Mouse (Mus musculus) 3T3-L1 (cell line): ENCODE results near the gene Vps13a.
"Not testable (repeated sequence)": the region's sequence is repeated elsewhere in the genome, so short reads cannot be mapped to it uniquely, and the experiment has no call there.

Experiments
- DNase-seq: peaks from one replicate; pipeline ENCODE4 v3.0.0-alpha.2; 2015; ENCODE audit warnings: low read depth, low spot score

The Vps13a gene

DNA sequence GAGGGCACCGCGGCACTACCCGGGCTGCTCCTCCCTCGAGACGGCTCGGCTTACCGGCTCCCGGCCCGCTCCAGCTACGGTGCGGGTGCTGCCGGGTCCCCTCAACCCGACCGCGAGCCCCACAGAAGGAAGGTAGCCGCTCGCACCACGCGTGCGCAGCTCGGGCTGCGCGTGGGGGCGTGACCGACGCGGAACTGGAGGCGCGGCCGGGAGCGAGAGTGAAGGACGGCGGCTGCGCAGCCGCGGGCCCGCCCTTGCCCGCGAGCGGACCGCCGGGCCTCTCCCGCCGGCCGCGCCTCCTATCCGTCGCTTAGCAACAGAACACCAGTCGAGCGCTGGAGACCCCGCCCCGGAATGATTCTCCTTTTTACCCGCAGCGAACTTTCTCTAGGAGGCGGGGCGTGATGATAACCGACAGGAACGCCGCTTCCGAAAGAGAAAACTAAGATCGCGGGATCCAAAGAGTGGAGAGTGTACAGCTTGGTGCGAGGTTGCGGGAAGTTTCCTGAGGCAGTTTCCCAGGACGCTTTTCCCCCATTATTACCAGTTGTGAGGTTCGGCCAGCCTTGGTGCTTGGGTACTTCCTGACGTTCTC, at the start of gene Vps13a:
Gene Vps13a (minus strand): TSS at position 144 of the 595 bp plus-strand sequence.
- DNase-seq = peak; percentile 99

DNA sequence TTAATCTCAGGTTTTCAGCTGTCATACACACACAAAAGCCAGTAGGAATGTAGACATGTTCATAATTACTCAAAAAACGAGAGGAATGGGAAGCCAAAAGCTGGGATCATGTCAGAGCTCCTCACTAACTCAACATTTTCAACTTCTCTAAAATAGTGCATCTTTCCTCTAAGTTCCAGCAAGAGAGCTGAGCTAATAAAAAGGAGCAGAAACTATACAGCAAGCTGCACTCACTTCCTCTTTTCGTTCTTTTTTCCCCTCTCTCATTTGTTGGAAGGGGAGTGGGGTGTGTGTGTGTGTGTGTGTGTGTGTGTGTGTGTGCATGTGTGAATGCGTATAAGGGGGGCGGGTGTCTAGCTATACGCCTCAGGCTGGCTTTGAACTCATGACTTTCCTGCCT, 46.9 kb upstream of the Vps13a start:
- no peak for DNase-seq

DNA sequence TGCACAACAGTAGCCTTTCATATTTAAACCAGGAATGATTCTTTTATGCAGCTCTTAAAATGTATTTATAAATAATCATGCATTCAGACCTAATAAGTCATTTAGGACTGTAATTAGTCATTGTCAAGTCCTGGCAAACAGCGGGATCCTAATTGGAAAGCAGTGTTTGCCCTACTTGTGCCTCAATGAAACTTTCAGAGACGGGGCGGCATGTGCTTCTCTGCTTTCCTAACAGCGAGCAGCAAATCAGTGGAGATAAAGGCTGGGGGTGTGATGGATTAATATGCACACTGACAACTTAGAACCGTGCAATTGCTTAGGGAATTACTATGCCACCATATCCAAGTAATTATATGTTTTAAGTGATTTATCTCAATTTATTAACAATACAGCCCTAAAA, 44.5 kb upstream of the Vps13a start:
- no peak for DNase-seq

DNA sequence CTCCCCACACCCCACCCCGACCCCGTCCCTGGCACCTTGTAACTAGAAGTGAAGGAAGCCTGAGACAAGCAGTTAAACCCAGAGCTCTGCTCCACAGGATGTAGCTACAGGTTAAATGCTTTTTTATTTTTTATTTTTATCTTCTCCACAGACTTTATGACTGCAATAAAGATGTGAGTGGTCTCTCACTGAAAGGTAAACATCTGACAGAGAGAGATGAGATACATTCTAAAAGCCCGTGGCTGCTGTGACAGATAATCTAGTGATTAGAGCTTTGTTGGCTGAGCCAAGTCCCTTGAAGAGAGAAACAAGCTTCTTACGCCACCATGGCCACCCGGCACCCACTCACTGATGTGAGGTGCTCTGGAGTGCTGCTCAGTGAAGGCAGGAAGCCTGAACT, 34.1 kb upstream of the Vps13a start:
- DNase-seq = no peak

DNA sequence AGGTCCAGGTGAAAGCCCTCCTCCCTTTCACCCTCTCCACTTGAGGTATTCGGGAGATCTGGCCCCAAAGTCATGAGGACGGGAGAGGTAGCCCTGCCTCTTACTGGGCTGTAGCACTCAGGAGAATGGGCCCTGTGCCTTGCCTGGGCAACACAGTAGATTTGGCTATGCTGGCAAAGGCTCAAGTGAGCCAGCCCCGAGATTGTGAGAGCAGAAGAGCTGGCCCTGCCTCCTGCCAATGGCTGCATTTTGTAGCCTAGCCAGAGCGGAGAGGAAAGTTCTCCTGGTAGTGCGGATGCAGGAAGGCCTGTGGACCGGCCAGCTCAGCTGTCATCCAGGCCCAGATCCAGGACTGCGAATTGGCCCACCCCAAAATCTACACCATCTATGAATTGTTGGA, 32.6 kb upstream of the Vps13a start:
- no peak for DNase-seq

DNA sequence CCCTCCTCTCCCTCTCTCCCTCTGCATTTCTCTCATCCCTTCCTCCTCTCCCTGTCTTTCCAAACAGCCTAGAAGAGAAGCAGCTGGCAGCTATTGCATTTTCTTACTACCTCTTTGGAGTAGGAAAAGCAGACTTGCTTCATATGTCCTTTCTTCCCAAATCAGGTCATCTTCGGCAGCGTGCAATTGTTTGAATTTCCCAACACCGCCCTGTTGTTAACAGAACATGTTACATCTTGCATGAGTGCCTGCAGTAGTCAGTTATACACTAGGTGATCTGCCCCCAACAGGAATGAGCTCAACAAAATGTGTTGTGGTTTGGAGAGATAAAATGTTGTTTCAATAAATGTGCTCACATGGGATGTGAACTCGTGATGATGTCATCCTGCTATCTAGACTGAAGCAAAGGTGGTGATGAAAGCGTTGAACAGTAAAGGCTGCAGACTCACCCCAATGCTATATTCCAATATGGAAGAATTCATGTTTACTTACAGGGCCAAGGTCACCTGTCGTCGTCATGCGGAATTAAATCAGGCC, 31.4 kb upstream of the Vps13a start:
- peak; percentile 46 for DNase-seq

DNA sequence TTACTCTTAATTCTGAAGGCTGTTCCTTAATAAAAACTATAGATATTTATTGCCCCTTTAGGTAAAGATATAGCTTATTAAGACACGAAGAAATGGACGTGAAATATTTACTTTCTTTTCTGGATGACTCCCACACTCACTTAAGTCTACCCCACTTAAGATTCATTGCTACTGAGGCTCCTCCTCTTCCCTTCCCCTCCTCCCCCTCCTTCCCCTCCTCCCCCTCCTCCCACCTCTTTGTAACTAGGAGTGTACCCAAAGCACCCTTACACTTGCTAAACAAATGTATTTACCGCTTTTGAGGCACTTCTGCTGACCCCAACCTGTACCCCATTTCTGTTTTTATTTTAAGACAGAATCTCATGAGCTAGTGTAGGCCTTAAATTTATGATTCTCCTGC, 24.4 kb upstream of the Vps13a start:
- DNase-seq = no peak

DNA sequence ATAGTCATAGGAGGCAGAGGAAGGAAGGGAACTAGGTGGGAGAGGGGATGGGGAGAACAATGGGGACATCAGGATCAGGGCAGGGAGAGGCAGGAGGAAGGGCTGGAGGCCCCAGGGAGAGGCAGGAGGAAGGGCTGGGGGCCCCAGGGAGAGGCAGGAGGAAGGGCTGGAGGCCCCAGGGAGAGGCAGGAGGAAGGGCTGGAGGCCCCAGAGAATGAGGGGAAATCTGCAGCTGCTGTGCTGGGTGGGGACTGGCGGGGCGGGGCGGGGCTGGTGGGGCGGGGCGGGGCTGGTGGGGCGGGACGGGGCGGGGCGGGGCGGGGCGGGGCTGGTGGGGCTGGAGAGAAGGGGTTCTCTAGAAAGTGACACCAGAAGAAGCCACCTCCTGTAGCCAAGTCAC, 23.8 kb upstream of the Vps13a start:
- no peak for DNase-seq

DNA sequence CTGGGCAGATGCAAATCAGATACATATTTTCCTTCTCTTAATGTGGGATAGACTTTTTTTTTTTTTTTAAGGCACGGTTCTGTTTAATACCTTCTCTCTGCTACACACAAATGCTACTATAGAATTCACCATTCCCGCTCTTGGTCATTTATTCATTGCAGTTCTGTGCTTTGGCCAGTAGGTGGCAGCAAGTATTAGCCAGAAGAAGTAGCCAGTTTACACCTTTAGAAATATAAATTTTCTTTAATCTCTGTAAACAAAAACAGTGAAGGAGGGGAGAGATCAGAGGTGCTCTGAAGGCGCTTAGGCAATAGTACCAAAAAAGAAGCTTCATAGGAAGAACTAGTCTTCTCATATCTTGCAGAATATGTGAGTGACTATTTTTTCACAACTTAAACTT, 22.0 kb upstream of the Vps13a start:
- DNase-seq = peak; percentile 83

DNA sequence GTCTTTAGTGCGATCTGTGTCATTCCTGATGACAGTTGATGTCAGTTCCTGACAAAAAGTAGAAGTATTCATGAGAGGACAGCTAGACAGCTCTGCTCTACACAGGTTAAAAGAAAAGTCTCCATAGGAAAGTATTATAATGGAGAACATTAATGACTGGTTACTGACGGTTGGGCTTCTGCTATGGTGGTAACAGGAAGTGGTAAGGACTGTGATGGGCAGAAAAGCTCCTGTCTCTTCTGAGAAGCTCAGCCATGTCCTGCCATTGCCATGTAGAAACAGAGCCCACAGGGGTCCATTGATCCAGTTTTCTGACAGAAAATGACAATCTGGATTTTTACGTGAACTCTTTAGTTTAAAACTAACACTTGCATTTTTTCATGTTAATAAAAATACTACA, 21.4 kb upstream of the Vps13a start:
- DNase-seq = no peak

DNA sequence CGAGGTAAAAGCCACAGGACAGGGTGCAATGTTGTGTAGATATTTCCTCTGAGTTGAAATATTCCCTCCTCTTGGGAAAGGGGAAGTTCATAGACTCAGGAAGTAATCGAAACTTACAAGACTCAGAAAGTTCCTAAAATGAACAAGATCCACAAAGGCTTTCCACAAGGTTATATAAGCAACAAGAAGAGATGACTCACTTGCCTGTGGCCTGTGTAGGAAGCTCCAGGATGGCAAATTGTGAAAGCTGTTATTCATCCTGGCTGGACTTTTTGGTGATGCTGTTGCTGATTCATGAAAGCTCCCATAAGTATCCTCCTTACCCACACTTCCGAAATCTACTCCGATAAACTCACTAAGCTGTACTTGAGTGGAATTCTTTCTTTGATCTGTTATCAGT, 17.2 kb upstream of the Vps13a start:
- DNase-seq = peak; percentile 76

DNA sequence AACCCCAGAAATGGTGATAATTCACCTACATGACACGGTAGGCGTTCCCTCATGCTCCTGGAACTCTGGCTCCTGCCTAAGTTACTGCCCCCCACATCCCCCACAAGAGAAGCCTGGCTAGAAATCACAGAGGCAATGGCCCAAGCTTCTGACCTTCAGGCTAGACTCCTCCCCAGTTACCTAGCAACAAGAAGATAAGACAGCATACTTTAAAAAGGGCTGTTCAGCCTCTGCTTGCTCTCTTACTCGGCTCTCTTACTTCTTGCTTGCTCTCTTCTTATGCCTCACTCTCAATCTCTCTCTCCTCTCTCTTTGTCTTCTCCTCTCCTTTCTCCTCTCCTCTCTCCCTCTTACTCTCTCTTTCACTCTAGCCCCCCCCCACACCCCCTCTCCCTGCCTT, 13.8 kb upstream of the Vps13a start:
- DNase-seq = not testable (repeated sequence)

DNA sequence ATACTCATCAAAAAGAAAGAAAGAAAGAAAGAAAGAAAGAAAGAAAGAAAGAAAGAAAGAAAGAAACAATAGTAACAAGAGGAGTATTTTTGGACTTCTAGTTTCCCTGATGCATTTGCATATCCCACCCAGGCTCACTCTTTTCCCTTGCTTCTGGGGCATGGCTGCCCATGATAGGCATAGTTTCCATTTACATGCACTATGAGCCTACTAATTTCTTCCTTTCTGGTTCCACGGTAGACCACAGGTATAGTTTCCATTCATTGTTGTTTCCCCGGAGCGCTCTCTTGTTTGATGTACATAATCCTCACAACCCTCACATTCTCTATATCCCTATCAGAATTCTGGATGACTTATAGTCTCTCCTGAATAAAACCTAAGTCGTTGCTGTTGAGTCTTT, 9.2 kb upstream of the Vps13a start:
- no peak for DNase-seq

DNA sequence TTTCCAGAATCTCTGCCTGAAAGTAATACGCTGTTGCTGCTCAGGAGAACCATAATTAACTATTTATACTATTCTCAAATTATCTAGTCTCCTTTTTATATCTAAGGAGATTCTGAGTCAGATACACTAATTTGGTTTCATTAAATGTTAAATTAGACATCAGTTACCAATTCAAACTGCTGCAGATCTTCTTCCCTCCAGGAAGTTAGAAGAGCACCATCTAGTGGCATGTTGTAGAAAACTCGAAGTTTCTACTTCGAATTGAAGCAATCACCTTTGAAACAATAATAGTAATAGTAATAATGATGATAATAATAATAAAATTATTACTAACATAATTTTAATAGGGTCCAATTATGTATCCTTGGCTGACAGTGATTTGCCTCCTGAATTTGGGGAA, 4.1 kb upstream of the Vps13a start:
- DNase-seq = peak; percentile 62

DNA sequence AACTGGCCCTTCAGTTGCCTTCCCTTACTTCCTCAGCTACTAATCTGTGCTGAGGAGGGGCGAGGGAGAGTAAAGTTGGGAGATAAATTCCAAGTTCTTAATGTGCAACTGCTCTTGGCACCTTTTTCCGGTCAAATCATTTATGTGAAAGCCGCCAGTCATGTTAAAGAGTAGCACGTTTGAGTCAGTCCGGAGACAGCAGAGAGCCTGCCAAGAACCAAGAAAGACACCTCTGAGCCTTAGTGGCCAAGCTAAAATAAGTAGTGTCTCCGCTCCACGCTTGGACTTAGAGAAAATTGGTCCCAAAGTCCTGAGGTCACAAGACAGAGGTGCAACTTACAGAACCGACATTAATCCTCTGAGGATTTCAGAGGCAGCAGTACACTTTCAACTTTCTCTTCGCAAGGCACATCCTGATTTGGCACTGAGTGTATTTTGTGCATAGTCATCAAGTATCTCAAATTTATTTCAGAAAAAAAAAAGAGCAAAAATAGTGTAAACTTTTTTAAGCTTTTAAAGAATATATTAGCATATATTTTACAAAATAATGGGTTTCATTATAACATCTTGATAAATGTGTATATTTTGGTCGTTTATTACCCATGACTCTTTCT, 780 bp upstream of the Vps13a start:
- no peak for DNase-seq

DNA sequence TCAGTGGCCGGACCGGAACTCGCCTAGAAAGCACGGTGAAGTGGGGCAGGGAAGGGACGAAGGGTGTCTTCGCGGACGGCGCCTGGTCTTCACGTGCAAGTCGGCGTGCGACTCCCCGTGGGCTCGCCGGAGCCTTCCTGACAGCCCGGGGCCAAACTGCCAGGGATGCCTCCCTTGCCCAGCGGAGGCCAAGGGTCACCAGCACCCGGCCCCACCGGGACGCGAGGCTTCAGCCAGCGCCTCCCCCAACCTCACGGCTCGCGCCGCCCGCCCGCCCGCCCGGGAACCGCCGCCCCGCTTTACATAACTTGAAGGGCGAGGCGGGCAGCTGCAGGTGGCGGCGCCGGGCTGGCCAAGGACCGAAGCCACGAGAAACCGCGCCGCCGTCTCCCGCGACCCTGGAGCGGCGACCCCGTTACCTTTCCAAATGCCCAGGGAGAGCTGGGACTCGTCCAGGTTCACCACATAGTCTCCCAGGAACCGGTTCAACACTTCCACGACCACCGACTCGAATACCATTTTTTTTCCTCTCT, 416 bp downstream of the Vps13a start:
- DNase-seq = peak; percentile 51

DNA sequence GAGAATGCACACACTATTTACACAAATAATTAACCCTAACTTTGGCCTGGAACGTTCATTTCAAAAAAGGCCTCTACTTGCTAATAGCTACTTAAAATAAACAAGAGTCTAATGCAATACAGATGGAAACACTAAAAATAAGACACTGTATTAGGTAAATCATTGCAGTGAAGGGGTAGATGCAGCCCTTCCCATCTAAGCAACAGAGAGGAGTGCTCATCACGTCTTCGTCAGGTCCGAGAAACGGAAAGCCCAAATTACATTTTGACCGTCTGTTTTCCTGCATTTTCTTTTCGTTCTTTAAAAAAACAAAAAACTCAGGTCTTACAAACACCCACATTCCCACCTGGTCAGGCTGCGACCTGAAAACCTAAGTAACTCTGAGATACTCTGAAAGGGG, 947 bp downstream of the Vps13a start:
- DNase-seq = no peak

DNA sequence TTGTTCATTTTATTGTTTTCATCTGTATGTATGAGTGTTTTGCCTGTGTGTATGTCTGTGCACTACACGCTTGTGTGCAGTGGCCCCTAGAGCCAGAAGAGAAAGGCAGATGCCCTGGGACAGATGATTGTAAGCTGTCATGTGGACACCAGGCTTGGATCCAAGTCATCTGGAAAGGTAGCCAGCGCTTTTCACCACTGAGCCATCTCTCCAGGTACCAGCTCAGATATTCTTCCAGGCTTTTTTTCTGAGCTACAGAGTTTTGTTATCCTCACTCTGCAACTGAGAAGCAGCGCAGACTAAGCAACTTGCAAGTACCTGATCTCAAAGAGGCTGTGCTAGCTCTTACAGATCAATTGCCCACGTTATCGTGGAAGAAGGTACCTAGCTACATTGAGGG, 1.5 kb downstream of the Vps13a start:
- no peak for DNase-seq

DNA sequence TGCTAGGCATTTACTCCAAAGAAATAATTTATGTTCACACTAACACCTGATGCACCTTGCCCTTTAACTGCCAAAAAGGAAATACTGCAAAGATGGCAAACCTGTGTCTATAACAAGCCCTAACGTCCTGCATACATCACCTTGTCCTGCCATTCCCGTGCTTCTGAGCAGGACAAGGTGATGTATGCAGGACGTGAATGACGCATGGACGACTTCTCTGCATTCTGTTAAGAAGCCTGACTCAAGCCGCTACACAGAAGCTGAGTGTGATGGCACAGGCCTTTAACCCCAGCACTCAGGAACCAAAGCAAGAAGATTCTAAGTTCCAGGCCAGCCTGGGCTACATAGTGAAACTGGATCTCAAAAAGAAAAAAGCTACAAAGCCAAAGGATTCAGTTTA, 2.2 kb downstream of the Vps13a start:
- DNase-seq = no peak

DNA sequence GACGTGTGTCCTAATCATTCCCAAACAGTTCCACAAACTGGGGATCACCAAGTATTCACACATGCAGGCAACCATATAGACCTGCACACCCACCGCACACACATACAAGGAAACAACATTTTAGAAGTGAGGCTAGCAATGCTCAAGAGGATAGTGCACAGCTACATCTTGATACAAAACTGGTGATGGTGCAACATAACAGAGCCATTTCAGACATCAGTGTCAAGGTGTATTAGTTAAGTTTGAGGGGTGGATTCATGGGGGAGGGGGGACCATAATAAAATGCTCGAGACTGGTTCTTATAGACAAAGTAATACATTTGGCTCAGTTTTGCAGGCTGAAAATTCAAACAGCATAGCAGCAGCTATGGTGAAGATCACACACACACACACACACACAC, 2.8 kb downstream of the Vps13a start:
- no peak for DNase-seq

DNA sequence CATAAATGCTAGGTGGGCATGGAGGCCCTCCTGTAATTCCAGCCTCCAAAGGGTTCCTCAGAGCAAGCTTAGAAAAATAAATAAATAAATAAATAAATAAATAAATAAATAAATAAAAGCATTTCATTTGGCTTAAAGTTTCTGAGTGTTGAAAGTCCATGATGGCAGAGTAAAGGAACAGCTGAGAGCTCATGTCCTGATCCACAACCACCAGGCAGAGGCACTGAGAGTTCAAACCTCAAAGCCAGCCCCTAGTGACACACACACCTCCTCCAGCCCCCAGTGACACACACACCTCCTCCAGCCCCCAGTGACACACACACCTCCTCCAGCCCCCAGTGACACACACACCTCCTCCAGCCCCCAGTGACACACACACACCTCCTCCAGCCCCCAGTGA, 3.3 kb downstream of the Vps13a start:
- not testable (repeated sequence) for DNase-seq

DNA sequence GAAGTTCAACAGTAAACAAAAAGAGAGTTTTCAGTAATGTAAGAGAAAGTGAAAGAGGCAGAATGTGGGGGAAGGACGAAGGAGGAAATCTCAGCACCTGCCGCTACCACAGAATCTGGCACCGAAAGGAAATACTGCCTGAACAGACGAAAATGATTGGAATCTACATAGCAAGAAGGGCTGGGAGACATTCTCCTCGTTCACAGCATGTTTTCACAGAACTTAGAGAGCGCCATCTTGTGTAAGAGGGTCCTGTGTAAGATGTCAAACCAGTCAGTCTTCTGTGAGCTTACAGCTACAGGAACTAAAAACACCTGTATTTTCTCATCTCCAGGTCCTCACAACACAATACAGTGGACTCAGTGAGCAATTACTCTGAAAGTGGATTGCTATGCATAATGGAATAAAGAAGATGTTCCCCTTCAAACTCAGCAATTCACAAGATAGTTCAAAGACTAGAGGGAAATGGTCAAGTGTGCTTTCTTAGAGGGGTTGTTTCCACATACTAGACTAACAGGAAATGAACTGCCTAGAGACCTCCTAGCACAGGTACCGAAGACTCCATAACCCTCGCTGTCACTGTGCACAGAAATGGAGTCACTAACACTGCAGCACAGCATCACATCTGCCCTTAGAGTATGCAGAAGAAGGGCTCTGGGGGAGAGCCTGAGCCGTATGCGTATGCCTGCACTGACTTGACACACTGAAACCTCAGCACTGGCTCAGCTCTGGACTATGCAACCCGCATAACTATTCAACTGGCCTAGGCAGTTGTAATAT, 7.3 kb downstream of the Vps13a start:
- no peak for DNase-seq

DNA sequence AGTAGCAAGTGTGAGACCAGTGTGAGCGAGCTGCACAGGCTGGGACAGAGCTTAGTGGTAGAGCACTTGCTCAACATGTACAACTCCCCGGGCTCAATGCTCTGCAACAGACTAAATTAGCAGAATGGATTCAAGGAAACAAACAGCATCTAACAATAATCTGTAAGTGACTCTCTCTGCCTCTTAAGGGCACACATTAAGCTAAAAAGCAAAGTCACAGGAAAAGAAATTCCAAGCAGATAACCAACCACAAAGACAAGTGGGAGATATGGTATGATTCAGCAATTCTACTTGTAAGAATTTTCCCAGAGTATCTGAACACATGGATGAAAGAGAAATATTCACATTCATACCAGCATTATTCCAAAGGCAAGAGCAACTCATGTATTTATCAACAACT, 13.3 kb downstream of the Vps13a start:
- peak; percentile 61 for DNase-seq
